Mouse (Mus musculus) stomach, embryonic 14.5 days (tissue): ENCODE results near the gene Polr3b. TPM values are rescaled to one million over a fixed set of nuclear protein-coding genes. Genes with fewer than 3 reads are reported as not detected.

Experiments used
- polyA plus RNA-seq: library from polyadenylated mRNA; unstranded; fragments of >200 nt; fragmentation: Nextera tagmentation; extraction: Ambion mirVana; gene quantifications from 2 replicates; pipeline ENCODE4 v1.2.1, GENCODE M21; 2014

Gene Polr3b
- polyA plus RNA-seq, 1 experiment from 2014 or later: 13.7 TPM

Other genes starting within 250 kb of the Polr3b start
- 0.94 and 1.4 TPM in 2 replicates for gene Nuak1, start 181.7 kb upstream of the Polr3b start, polyA plus RNA-seq
- 89.3 and 114 TPM in 2 replicates for gene Ckap4, start 88.2 kb upstream of the Polr3b start, polyA plus RNA-seq
- 14.7 and 14.9 TPM in 2 replicates for gene Tcp11l2, start 45.7 kb upstream of the Polr3b start, polyA plus RNA-seq
- not detected in 2 replicates for gene Rfx4, start 133.8 kb downstream of the Polr3b start, polyA plus RNA-seq